Mouse (Mus musculus) neutrophil, adult 65 days (primary cell): ENCODE results near the gene Selenot. TPM values are rescaled to one million over a fixed set of nuclear protein-coding genes. Genes with fewer than 3 reads are reported as not detected.

Experiments used
- total RNA-seq: library from RNA; stranded (reverse); gene quantifications from 2 replicates; pipeline ENCODE4 v1.2.4, GENCODE M21; 2023

Gene Selenot
- 81.2 and 81.8 TPM in 2 replicates for total RNA-seq

GRCm38 (mm10) chr3:58576137-58577066 is at the start of gene Selenot:
Selenot (plus strand) TSS chr3:58576636.

GRCm38 (mm10) chr3:58636406-58637295 is 60.2 kb downstream of the Selenot start, which contains the start of gene Erich6:
Erich6 (minus strand) TSS chr3:58637207.

Other genes starting within 250 kb of the Selenot start
- gene Tsc22d2, start 161.9 kb upstream of the Selenot start, total RNA-seq: 36.6 and 54.5 TPM in 2 replicates
- 29.0 and 32.7 TPM in 2 replicates for gene Eif2a, start 50.8 kb upstream of the Selenot start, total RNA-seq
- gene Serp1, start 50.7 kb upstream of the Selenot start, total RNA-seq: 101 and 109 TPM in 2 replicates
- not detected in 2 replicates for gene Erich6, start 60.6 kb downstream of the Selenot start, total RNA-seq
- gene Siah2, start 115.8 kb downstream of the Selenot start, total RNA-seq: 19.2 and 22.1 TPM in 2 replicates
- gene Mindy4b-ps, start 245.7 kb downstream of the Selenot start, total RNA-seq: not detected in 2 replicates